Mouse (Mus musculus): ENCODE measurements around the gene Thap7.

- TF ChIP-seq CTCF (IDR thresholded peaks at IDR 0.05; ENCODE audit: low read depth, low read length): no peak
- TF ChIP-seq POLR2A (IDR thresholded peaks at IDR 0.05; ENCODE audit: extremely low read depth, insufficient read depth, low read length): no peak
These were observed 5.4 kb downstream of the Thap7 start for GRCm38 (mm10) chr16:17525524-17525923.
